In the genomic region with DNA sequence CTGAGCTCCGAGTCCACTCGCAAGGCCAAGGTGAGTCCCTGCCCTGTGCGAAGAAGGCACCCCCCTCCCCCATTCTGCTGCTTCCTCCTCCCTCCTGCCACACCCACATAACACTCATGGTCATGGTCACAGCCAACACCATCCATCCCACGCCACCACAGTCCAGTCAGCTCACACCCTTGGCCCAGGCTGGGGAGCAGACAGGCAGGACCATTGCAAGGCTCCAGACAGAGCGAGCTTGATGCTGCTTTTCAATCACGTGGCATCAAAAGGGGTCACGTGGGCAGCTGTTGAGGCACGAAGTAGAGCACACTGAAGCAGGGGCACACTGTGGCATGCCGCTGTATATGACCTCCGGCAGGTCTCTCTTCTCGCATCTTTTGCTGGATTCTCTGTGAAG, we compare ENCODE assay signal across 25 mouse cellular contexts. TPM values are rescaled to one million over a fixed set of nuclear protein-coding genes. Genes with fewer than 3 reads are reported as not detected.
DNase-seq lines count a peak whose midpoint lies in the region; ATAC-seq and TF ChIP-seq lines count a peak whose summit lies in the region.
"Had no signal": no experiment of that assay in that cellular context is flagged by ENCODE, and none has a peak within 500 bp of the region (broad histone marks: within the 10 kb centered on the region; RNA-seq: fewer than 3 reads in every experiment).

No protein-coding gene starts in this region.

- 72% methylated on average over 11 of the region's 11 CpGs for WGBS in kidney, embryonic 15.5 days
- 94% methylated on average over 11 of the region's 11 CpGs for WGBS in thymus, adult 2 months
- 86% methylated on average over 11 of the region's 11 CpGs for WGBS in olfactory bulb, adult 2 months

- peaks cover 40% of the 10 kb centered on the region for H3K36me3 ChIP-seq in kidney, embryonic 15.5 days
- H3K36me3 ChIP-seq in thymus, adult 2 months (ENCODE audit: control insufficient read depth, insufficient read depth, low read length) = no peaks in the 10 kb centered on the region
- H3K36me3 ChIP-seq: intestine, embryonic 15.5 days had no signal

- peak; percentile 67 for DNase-seq in cerebellum, adult 9-11 months
- no peak for DNase-seq in cerebellum, adult 8-10 months
- DNase-seq in kidney, adult 18-20 months = no peak
- peak; percentile 60 for DNase-seq in thymus, postnatal 0 days (ENCODE audit: low spot score)
- no peak for DNase-seq in thymus, adult 2 months
- DNase-seq in heart, adult 8-10 months (ENCODE audit: low spot score) = no peak
- DNase-seq: adrenal gland, adult 8-10 months; heart, postnatal 14 days; kidney, postnatal 14 days; lung, embryonic 14.5 days; right cerebral cortex, adult 18-20 months had no signal

- no peak overlapping the region for H3K4me2 ChIP-seq in kidney, embryonic 15.5 days

- no peak overlapping the region for H3K4me3 ChIP-seq in kidney, embryonic 15.5 days (replicated peaks)
- no peak overlapping the region for H3K4me3 ChIP-seq in thymus, adult 2 months (ENCODE audit: control insufficient read depth, insufficient read depth, low read length)
- H3K4me3 ChIP-seq in olfactory bulb, adult 2 months (ENCODE audit: insufficient read depth, low read depth, low read length) = no peak overlapping the region
- H3K4me3 ChIP-seq: intestine, embryonic 15.5 days; neural tube, embryonic 13.5 days had no signal

- no peak for TF ChIP-seq POLR2A in thymus, adult 2 months (IDR thresholded peaks at IDR 0.05; ENCODE audit: control insufficient read depth, extremely low read depth, insufficient read depth, low read length, poor library complexity)
- no peak for TF ChIP-seq POLR2A in olfactory bulb, adult 2 months (IDR thresholded peaks at IDR 0.05; ENCODE audit: insufficient read depth, low read depth, low read length)

- H3K9me3 ChIP-seq in kidney, embryonic 15.5 days (replicated peaks) = no peaks in the 10 kb centered on the region
- H3K9me3 ChIP-seq: embryonic facial prominence, embryonic 13.5 days; intestine, embryonic 15.5 days; neural tube, embryonic 13.5 days had no signal

- 0 out of 2 replicates have a peak overlapping the region, but pooled peaks have one; percentile 77 for H3K27ac ChIP-seq in kidney, embryonic 15.5 days
- H3K27ac ChIP-seq in thymus, adult 2 months (ENCODE audit: control insufficient read depth, insufficient read depth, low read length) = no peak overlapping the region
- H3K27ac ChIP-seq in olfactory bulb, adult 2 months (ENCODE audit: insufficient read depth, low read depth, low read length) = peak overlapping the region; percentile 7; the same call in 1 of the 2 replicates
- H3K27ac ChIP-seq: macrophage had no signal

- ATAC-seq in kidney, embryonic 15.5 days (replicated peaks; ENCODE audit: low FRiP score) = no peak

- H3K27me3 ChIP-seq in kidney, embryonic 15.5 days = no peaks in the 10 kb centered on the region
- H3K27me3 ChIP-seq in thymus, adult 2 months (ENCODE audit: control insufficient read depth, insufficient read depth, low read length) = no peaks in the 10 kb centered on the region
- H3K27me3 ChIP-seq: neural tube, embryonic 13.5 days had no signal

- TF ChIP-seq CTCF in thymus, adult 2 months (IDR thresholded peaks at IDR 0.05; ENCODE audit: borderline replicate concordance, control insufficient read depth, extremely low read depth, insufficient read depth, low read length, poor library complexity) = no peak
- no peak for TF ChIP-seq CTCF in olfactory bulb, adult 2 months (IDR thresholded peaks at IDR 0.05; ENCODE audit: insufficient read depth, low read depth, low read length)

- H3K4me1 ChIP-seq in kidney, embryonic 15.5 days = peaks cover 52% of the 10 kb centered on the region
- peaks cover 15% of the 10 kb centered on the region for H3K4me1 ChIP-seq in thymus, adult 2 months (replicated peaks; ENCODE audit: control insufficient read depth, insufficient read depth, low read length)
- H3K4me1 ChIP-seq in olfactory bulb, adult 2 months (ENCODE audit: control insufficient read depth, insufficient read depth, low read length) = peaks cover 66% of the 10 kb centered on the region

- H3K9ac ChIP-seq in kidney, embryonic 15.5 days = no peak overlapping the region
- H3K9ac ChIP-seq: intestine, embryonic 15.5 days had no signal

RNA-seq across cellular contexts. Expression of a gene that starts 7.3 kb away (rescaled TPM):
- 40.0 and 45.8 TPM in 2 replicates for polyA plus RNA-seq in kidney, embryonic 15.5 days (2015; fragmentation: Nextera tagmentation; extraction: Ambion mirVana)
- 8.1 and 10.1 TPM in 2 replicates for polyA plus RNA-seq in thymus, postnatal 0 days (2015; fragmentation: Nextera tagmentation; extraction: Ambion mirVana)
- 77.8 and 78.0 TPM in 2 replicates for polyA plus RNA-seq in thymus, adult 2 months (2012; rRNA removed)
- polyA plus RNA-seq in olfactory bulb, adult 2 months (2012; ENCODE audit: insufficient read depth, insufficient read length, low replicate concordance, missing spikeins) = not detected in 2 replicates
- total RNA-seq in heart, adult 8-10 months (2022) = 10 to 100 TPM; 17.9 to 26.9 (median 20.2) TPM

RNA-seq across cellular contexts. Expression of a gene that starts 29.5 kb away (rescaled TPM):
- 3.3 and 4.1 TPM in 2 replicates for polyA plus RNA-seq in kidney, embryonic 15.5 days (2015; fragmentation: Nextera tagmentation; extraction: Ambion mirVana)
- 3.0 and 4.1 TPM in 2 replicates for polyA plus RNA-seq in thymus, postnatal 0 days (2015; fragmentation: Nextera tagmentation; extraction: Ambion mirVana)
- 188 and 195 TPM in 2 replicates for polyA plus RNA-seq in thymus, adult 2 months (2012; rRNA removed)
- not detected in 2 replicates for polyA plus RNA-seq in olfactory bulb, adult 2 months (2012; ENCODE audit: insufficient read depth, insufficient read length, low replicate concordance, missing spikeins)
- total RNA-seq in heart, adult 8-10 months (2022) = 10 to 100 TPM; 42.1 to 52.4 (median 44.2) TPM

RNA-seq across cellular contexts. Expression of a gene that starts 30.0 kb away (rescaled TPM):
- 44.3 and 52.1 TPM in 2 replicates for polyA plus RNA-seq in kidney, embryonic 15.5 days (2015; fragmentation: Nextera tagmentation; extraction: Ambion mirVana)
- polyA plus RNA-seq in thymus, postnatal 0 days (2015; fragmentation: Nextera tagmentation; extraction: Ambion mirVana) = 60.0 and 68.3 TPM in 2 replicates
- polyA plus RNA-seq in thymus, adult 2 months (2012; rRNA removed) = 44.5 and 58.0 TPM in 2 replicates
- polyA plus RNA-seq in olfactory bulb, adult 2 months (2012; ENCODE audit: insufficient read depth, insufficient read length, low replicate concordance, missing spikeins) = not detected in 2 replicates
- total RNA-seq in heart, adult 8-10 months (2022) = 10 to 100 TPM; 20.3 to 25.0 (median 21.6) TPM

RNA-seq across cellular contexts. Expression of a gene that starts 32.8 kb away (rescaled TPM):
- 0.31 and 1.0 TPM in 2 replicates for polyA plus RNA-seq in kidney, embryonic 15.5 days (2015; fragmentation: Nextera tagmentation; extraction: Ambion mirVana)
- polyA plus RNA-seq in thymus, postnatal 0 days (2015; fragmentation: Nextera tagmentation; extraction: Ambion mirVana) = 0.12 and 0.39 TPM in 2 replicates
- 0.39 and 1.5 TPM in 2 replicates for polyA plus RNA-seq in thymus, adult 2 months (2012; rRNA removed)
- not detected in 2 replicates for polyA plus RNA-seq in olfactory bulb, adult 2 months (2012; ENCODE audit: insufficient read depth, insufficient read length, low replicate concordance, missing spikeins)
- total RNA-seq in heart, adult 8-10 months (2022) = not detected
- total RNA-seq: granulocyte monocyte progenitor cell, adult 5-6 weeks; heart, postnatal 14 days; layer of hippocampus, postnatal 10 days; left cerebral cortex, postnatal 14 days; midbrain, postnatal 0 days had no signal
- polyA plus RNA-seq: macrophage had no signal

RNA-seq across cellular contexts. Expression of a gene that starts 40.0 kb away (rescaled TPM):
- not detected in 2 replicates for polyA plus RNA-seq in kidney, embryonic 15.5 days (2015; fragmentation: Nextera tagmentation; extraction: Ambion mirVana)
- 0.39 and 0.55 TPM in 2 replicates for polyA plus RNA-seq in thymus, postnatal 0 days (2015; fragmentation: Nextera tagmentation; extraction: Ambion mirVana)
- polyA plus RNA-seq in thymus, adult 2 months (2012; rRNA removed) = 0.46 and 0.50 TPM in 2 replicates
- polyA plus RNA-seq in olfactory bulb, adult 2 months (2012; ENCODE audit: insufficient read depth, insufficient read length, low replicate concordance, missing spikeins) = not detected in 2 replicates
- total RNA-seq in heart, adult 8-10 months (2022) = not detected
- total RNA-seq: ES-E14; granulocyte monocyte progenitor cell, adult 5-6 weeks; heart, postnatal 14 days; left cerebral cortex, postnatal 14 days; liver, adult 2 months; midbrain, postnatal 0 days had no signal
- polyA plus RNA-seq: embryonic facial prominence, embryonic 13.5 days; intestine, embryonic 15.5 days; liver, adult 2 months; lung, embryonic 14.5 days; macrophage; neural tube, embryonic 13.5 days; spleen, adult 2 months; stomach, embryonic 16.5 days had no signal

Comparison
In these comparisons a context has a peak if more than half of its experiments do, and no peak if none do; other contexts are left out.
1. DNase-seq: peak in cerebellum, adult 9-11 months (single experiment) and thymus, postnatal 0 days (single experiment); none in cerebellum, adult 8-10 months (single experiment), kidney, adult 18-20 months (single experiment), thymus, adult 2 months (single experiment) and heart, adult 8-10 months (single experiment).
2. RNA of a gene that starts 30.0 kb away (polyA plus RNA-seq): 60.0 to 68.3 TPM in thymus, postnatal 0 days, 44.5 to 58.0 TPM in thymus, adult 2 months and 44.3 to 52.1 TPM in kidney, embryonic 15.5 days; not detected in olfactory bulb, adult 2 months; every median in the first group is over 10 times any median in the second.